Mouse (Mus musculus) erythroblast, embryonic 14.5 days (primary cell): Measurements from ENCODE around the gene Itgb1. TPM values are rescaled to one million over a fixed set of nuclear protein-coding genes. Genes with fewer than 3 reads are reported as not detected.

Source experiments
- H3K27me3 ChIP-seq: 2 replicates; pipeline ENCODE4 v1.6.1; 2012; ENCODE audit warnings: inconsistent platforms; ENCODE audit not compliant: control insufficient read depth
- H3K36me3 ChIP-seq: 2 replicates; pipeline ENCODE4 v1.6.1; 2012; ENCODE audit warnings: mild to moderate bottlenecking, inconsistent platforms; ENCODE audit not compliant: control insufficient read depth
- H3K4me1 ChIP-seq: 2 replicates; pipeline ENCODE4 v1.6.1; 2012; ENCODE audit warnings: inconsistent platforms; ENCODE audit not compliant: control insufficient read depth
- H3K4me3 ChIP-seq: replicated peaks from 2 replicates; pipeline ENCODE3; 2012; ENCODE audit warnings: moderate library complexity, mild to moderate bottlenecking, inconsistent platforms
- H3K9me3 ChIP-seq: 2 replicates; pipeline ENCODE4 v1.6.1; 2012; ENCODE audit warnings: low read length, inconsistent platforms, mixed read lengths; ENCODE audit not compliant: control insufficient read depth
- GATA1 ChIP-seq: IDR thresholded peaks from 2 replicates; pipeline ENCODE4 v1.6.1; 2012; ENCODE audit warnings: low read length, inconsistent platforms, mixed read lengths
- TAL1 ChIP-seq: IDR thresholded peaks from 3 replicates; pipeline ENCODE4 v1.6.1; 2012; ENCODE audit warnings: low read length, inconsistent platforms, mixed read lengths
- polyA plus RNA-seq: library from polyadenylated mRNA; stranded (reverse); fragments of >175 nt; gene quantifications from 2 replicates; pipeline ENCODE4 v1.2.3, GENCODE M21; 2012

Gene Itgb1
- 0.95 and 1.3 TPM in 2 replicates for polyA plus RNA-seq

- H3K4me3 ChIP-seq: peak within 1 kb of the TSS; percentile 95
- no peak for TF ChIP-seq GATA1
- no peak for TF ChIP-seq TAL1
- no peaks in the 10 kb centered on the region for H3K27me3 ChIP-seq
- H3K4me1 ChIP-seq: peaks cover 68% of the 10 kb centered on the region
- H3K9me3 ChIP-seq: no peaks in the 10 kb centered on the region
- H3K36me3 ChIP-seq: no peaks in the 10 kb centered on the region; the same call in 1 of the 2 replicates
These were observed at the start of gene Itgb1 for GRCm38 (mm10) chr8:128685507-128686428. Itgb1 (plus strand) TSS chr8:128685654.

DNA sequence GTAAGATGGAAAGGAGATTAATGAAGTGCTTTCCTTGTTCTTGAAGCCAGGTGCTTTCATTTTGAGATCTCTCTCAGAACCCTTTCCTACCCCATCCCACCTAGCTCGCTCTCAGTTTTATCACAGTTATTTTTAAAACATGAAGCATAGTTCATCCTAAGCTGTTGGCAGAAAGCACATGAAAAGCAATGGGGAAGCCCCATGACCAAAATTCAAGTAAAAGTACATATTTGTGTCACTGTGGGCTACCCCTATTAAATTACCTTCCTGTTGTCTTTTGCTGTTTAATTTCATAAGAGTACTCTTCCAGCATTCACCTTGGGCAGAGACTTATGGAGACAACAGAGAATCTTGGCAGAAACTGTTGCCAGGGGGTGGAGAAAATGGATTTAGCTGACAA lies 42.4 kb upstream of the Itgb1 start:
- no peak overlapping the region for H3K4me3 ChIP-seq
- no peaks in the 10 kb centered on the region for H3K4me1 ChIP-seq
- H3K36me3 ChIP-seq: no peaks in the 10 kb centered on the region
- TF ChIP-seq GATA1: no peak
- TF ChIP-seq TAL1: no peak
- no peaks in the 10 kb centered on the region for H3K27me3 ChIP-seq
- H3K9me3 ChIP-seq: no peaks in the 10 kb centered on the region

GRCm38 (mm10) chr8:128645452-128645851 lies 40.0 kb upstream of the Itgb1 start:
- Histone ChIP-seq H3K4me1 (no peaks in the 10 kb centered on the region), H3K27me3 (no peaks in the 10 kb centered on the region), H3K4me3 (no peak overlapping the region), H3K9me3 (no peaks in the 10 kb centered on the region), H3K36me3 (no peaks in the 10 kb centered on the region)
- no peak for TF ChIP-seq TAL1

DNA sequence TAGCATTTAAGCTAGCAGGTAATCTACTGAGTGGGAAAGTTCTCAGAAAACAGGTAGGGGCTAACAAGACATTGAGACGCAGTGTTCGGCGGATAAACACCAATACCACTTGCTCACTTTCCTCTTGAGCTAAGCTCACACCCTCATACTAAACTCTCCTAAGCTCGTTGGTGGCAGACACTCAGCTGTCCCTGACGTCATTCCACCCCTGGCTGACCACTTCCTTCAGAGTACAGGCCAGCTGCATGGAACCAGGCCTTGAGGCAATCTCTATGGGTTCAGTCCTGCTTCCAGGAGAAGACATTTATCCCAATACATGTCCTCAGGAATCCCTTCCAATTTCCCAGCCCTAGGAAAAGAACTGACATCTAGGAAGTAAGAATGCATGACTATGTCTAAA lies 39.0 kb upstream of the Itgb1 start:
- Histone ChIP-seq H3K9me3 (no peaks in the 10 kb centered on the region), H3K4me1 (no peaks in the 10 kb centered on the region)

GRCm38 (mm10) chr8:128648071-128648470 lies 37.4 kb upstream of the Itgb1 start:
- Histone ChIP-seq H3K9me3 (no peaks in the 10 kb centered on the region), H3K36me3 (no peaks in the 10 kb centered on the region), H3K27me3 (no peaks in the 10 kb centered on the region), H3K4me3 (no peak overlapping the region), H3K4me1 (no peaks in the 10 kb centered on the region)
- TF ChIP-seq TAL1: no peak
- no peak for TF ChIP-seq GATA1

More for the DNA sequence above, 39.0 kb upstream of the Itgb1 start:
- TF ChIP-seq GATA1 (no peak), TAL1 (no peak)
- Histone ChIP-seq H3K36me3 (no peaks in the 10 kb centered on the region), H3K27me3 (no peaks in the 10 kb centered on the region), H3K4me3 (no peak overlapping the region)

DNA sequence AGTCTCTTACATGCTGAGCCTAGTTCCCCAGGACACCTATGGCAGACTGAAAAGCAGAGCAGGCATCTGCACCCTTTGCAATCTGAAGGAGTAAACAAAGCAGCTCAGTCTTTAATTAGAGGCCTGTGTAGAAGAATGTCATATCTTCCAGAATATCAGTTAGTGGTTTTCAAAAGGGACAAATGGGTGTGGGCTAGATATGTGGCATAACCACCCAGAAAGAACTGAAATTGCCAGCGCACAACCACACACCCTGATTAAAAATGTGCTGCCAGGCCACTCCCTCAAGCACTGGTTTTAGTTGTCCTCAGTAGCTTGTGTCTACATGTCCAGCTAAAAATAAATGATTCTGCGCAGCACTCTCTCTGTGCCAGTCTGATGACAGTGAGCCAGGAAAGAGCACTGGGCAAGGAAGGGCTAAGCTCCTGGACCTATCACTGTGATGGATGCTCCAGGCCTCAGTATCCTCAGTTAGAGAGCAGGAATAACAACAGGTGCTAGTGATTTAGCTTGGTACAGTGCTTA lies 35.1 kb upstream of the Itgb1 start:
- Histone ChIP-seq H3K4me3 (no peak overlapping the region), H3K9me3 (no peaks in the 10 kb centered on the region), H3K36me3 (no peaks in the 10 kb centered on the region), H3K27me3 (no peaks in the 10 kb centered on the region), H3K4me1 (peaks cover 12% of the 10 kb centered on the region)
- TF ChIP-seq TAL1: no peak
- no peak for TF ChIP-seq GATA1

GRCm38 (mm10) chr8:128652399-128653109 lies 32.9 kb upstream of the Itgb1 start:
- Histone ChIP-seq H3K9me3 (no peaks in the 10 kb centered on the region), H3K27me3 (no peaks in the 10 kb centered on the region), H3K4me3 (no peak overlapping the region), H3K4me1 (peaks cover 12% of the 10 kb centered on the region), H3K36me3 (no peaks in the 10 kb centered on the region)
- no peak for TF ChIP-seq TAL1
- TF ChIP-seq GATA1: no peak

- Histone ChIP-seq H3K27me3 (no peaks in the 10 kb centered on the region), H3K4me1 (peaks cover 12% of the 10 kb centered on the region), H3K4me3 (no peak overlapping the region), H3K36me3 (no peaks in the 10 kb centered on the region), H3K9me3 (no peaks in the 10 kb centered on the region)
- no peak for TF ChIP-seq TAL1
- no peak for TF ChIP-seq GATA1
These were observed 31.7 kb upstream of the Itgb1 start for GRCm38 (mm10) chr8:128653642-128654364.
